Mouse (Mus musculus) fibroblast of lung, adult 2 months (primary cell): ENCODE results near the gene Cyp26b1.

Experiments used
- DNase-seq: peaks from one replicate; pipeline ENCODE4 v3.0.0-alpha.2; 2011; ENCODE audit warnings: low read depth

The Cyp26b1 gene

GRCm38 (mm10) chr6:84587471-84588101 is 6.1 kb downstream of the Cyp26b1 start:
- DNase-seq = no peak

- no peak for DNase-seq
Measured at GRCm38 (mm10) chr6:84586551-84587200, 7.0 kb downstream of the Cyp26b1 start.

- DNase-seq = no peak
Measured at GRCm38 (mm10) chr6:84585686-84586300, 7.9 kb downstream of the Cyp26b1 start.

- DNase-seq = no peak
Measured at GRCm38 (mm10) chr6:84584783-84585685, 8.7 kb downstream of the Cyp26b1 start.

- no peak for DNase-seq
Measured at GRCm38 (mm10) chr6:84583841-84584782, 9.6 kb downstream of the Cyp26b1 start.

DNA sequence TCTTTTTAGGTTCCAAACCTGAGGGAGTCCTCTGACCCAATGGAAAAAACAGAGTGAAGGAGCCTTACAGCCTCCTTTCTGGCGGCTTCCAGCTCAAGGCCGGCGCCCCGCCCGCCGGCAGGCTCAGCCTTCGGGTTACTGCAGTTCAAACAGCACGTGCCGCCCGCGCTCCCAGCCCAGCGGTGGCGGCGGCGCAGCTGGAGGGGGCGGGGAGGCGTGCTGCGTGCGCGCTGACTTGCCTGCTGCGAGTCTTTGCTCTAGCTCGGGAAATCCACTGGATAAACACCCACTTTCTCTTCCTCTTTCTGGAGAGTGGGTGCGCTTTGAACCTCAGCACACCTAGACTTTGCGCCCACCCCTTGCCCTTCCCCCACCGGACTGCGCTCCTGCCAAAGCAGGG is 10.3 kb downstream of the Cyp26b1 start:
- peak; percentile 64 for DNase-seq

DNA sequence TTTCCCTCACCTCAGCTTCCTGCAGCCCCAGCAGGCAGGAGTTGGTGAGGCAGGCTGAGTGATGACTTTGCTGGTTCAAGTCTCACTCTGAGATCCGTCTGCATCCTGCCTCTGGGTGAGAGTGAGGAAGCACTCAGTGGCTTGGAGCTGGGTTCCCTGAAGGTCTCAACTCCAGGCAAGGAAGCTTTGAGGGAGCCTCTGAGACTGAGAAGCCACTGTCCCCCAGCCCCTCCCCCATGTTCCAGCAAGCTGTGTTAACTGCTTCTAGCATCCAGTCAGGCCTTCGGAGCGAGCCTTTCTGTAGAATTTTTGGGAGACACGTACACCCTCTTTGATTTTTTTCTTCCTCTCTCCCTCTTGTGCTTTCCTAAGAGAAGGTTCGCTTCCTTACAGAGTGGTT is 10.9 kb downstream of the Cyp26b1 start:
- DNase-seq = no peak

DNA sequence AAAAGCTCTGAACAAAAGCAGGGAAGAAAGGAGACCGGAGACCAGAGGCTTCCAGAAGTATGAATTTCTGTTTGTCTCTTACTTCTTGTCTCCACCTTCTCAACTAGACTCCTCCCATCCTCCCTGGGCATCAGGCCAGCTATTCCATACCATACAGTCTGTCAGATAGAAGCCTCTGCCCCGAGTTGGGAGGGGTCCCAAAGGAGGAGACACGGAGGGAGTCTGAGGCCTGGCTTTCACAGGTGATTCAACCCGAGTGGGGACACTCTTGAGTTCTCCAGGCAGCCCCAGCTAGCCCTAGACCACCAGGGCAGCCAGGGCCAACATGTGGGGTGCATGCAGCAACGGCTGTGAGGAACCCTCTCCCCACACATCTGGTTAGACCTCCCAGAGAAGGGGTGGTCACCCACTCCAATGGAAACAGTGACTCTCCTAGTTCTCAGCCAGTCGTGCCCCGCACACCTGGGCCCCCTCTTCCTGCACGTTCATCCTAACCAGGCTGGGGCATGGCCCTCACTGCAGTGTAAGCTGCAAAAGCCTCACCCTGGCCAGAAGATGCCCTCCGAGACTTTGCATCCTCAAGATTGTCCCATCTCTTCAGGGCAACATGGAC is 11.8 kb downstream of the Cyp26b1 start:
- DNase-seq = no peak

- DNase-seq = no peak
Measured at GRCm38 (mm10) chr6:84580979-84581832, 12.5 kb downstream of the Cyp26b1 start.

DNA sequence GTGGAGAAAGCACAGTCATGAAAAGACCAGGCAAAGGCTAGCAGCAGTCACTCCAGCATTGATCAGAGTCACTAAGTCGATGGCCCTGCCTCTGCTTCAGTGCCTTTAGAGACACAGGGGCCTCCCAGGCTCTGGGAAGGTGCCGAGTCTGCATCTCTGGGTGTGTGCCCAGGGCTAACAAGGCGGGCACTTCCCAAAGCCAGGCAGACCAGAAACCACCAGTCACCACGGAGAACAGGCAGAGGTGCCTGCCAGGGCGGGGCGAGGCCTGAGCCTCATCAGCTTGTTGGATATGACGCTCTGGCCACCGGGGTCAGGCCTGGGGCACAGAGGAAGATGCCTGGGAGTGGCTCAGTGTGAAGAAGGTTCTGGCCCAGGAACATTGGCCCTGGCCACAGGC is 14.2 kb downstream of the Cyp26b1 start:
- DNase-seq = no peak

DNA sequence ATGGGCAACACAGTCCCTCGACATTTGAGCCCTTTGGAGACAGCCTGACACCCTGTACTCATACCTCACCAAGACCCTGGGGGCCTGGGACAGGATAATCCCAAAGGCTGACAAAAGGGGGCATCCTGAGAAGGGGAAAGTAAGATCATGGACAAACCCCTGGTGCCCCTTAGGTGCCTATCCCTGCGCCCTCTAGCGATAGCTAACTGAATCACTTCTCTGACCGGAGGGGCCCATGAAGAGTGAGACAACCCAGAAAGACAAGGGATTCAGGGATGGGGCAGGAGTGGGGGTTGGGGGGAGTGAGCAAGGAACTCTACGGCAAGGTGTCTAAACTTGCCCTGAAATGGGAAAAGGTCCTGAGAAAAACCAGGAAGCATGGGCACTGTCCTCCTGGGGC is 14.8 kb downstream of the Cyp26b1 start:
- DNase-seq = no peak

- no peak for DNase-seq
Measured at GRCm38 (mm10) chr6:84577898-84578297, 15.8 kb downstream of the Cyp26b1 start.

DNA sequence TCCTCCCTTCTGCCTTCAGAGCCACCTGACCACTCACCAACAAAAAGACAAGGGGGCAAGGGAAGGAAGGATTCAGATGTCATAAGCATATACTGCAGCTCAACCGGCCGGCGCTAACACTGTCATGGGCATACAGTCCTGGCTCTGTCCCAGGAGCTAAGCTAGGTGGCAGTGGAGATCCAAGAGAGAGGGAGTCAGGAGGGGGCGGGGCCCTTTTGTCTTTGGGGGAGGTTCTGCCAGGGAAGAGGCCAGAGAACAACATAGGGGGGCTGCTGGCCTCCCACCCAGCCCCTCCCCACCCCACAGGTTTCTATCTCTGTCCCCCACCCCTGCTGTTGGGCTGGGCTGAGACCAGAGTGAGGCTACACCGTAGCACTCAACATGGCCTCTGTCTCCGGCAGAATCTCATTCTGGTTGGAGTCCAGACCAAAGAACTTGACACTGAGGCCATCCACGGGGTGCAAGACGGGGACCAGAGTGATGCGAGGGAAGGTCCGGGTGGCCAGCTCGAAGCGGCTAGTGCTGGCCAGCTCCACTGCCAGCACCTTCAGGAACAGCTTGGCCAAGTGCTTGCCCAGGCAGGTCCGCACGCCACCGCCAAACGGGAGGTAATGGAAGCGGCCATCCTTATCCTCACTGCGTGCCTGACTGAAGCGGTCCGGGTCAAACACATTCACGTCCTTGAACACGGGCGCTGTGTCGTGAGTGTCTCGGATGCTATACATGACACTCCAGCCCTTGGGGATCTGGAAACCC is 19.6 kb downstream of the Cyp26b1 start:
- DNase-seq = no peak

DNA sequence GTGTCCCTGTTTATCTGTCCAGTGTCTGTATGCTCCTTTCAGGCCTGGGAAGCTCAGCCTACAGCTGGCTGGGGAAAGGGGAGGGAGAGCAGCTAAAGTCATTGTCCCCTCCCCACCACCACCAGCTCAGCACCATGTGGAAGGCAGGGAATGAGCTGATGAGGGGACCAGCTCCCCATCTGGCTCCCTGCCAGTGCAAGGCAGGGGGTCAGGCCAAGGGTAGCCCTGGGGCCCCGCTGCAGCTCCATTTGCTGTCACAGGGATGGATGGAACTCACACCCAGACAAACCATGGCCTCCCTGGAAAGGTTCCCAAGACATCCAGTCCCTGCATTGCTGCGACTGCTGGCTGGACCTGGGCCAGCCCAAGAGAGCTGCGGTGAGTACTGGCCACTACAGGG is 23.7 kb downstream of the Cyp26b1 start:
- DNase-seq = no peak

DNA sequence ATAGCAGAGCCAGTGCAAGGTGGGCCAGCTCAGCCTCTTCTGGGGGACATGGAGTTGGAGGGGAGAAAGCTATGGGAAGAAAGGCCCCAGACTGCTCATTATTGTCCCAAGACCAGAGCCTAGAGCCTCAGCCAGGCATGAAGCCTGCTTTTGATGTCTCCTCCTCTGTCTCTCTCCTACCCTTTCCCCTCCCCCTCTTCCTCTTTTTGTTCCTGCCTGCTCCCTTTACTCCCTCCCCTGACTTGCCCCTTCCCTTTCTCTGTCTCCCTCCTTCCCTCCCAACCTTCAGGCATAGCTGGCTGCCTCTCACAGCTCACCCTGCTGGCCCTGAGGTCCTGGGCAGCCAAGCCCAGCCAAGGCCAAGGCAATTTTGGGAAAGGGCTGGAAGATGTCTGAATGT is 24.1 kb downstream of the Cyp26b1 start:
- no peak for DNase-seq

DNA sequence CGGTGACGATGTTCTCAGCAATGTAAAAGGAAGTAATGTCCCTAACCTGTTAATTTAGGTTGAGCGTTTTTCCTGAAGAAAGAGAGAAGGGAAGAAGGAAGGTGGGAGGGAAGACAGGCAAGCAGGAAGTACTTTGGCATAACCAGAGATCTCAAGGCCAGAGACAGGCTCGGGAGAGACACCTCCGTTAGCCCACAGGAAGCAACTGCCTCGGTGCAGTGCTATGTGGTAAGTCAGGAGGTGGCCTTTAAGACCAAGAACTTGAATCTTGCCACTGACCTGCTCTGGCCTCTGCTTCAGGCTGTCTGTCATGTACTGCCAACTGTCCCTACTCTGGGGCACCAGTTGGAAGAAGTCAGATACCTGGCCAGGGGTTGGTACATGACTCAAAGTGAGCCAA is 24.8 kb downstream of the Cyp26b1 start:
- no peak for DNase-seq

DNA sequence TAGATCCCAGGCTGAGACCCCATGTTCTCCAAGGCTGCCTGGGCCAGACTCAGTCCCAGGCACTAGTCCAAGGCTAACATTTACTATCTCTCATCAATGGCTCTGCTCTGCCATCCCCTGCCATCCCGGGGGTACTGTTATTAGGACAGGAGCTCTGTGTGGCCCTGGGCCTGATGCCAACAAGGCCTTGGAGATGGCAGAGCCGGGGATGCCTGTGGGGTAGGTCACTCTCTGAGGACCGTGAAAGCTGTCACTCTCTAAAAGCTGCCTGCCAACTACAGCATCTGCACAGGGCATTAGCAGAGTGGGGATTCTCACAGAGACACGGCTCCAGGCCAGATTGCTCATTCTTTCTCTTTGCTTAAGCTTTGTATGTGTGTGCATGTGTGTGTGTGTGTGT is 26.0 kb downstream of the Cyp26b1 start:
- DNase-seq = no peak

GRCm38 (mm10) chr6:84566825-84567224 is 26.9 kb downstream of the Cyp26b1 start:
- DNase-seq = no peak

DNA sequence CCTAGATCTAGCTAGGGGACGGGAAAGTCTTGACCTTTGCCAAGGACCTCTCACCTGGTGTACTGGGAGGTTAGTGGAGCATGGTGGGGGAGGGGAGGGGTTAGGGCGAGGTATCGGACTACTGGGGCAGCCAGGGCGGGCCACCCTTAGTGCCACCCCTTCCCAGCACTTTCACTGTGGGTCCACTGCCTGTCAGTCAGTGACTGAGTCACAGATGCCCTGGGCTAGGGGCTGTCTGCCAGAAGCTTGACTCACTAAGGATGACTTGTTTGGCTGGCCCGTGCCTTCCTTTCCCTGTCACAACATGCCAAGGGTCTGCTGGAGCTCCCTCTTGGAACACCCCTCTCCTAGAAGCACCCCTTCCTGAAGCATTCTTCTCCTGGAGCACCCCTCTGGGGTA is 28.5 kb downstream of the Cyp26b1 start:
- DNase-seq = peak; percentile 64
